Mouse (Mus musculus) embryo, embryonic 10.5 days (tissue): ENCODE measurements around the gene Fam172a.
A peak's percentile ranks its signal among the peaks of the same experiment; 100 is the strongest.

Source experiments
- DNase-seq: peaks from one replicate; pipeline ENCODE4 v3.0.0-alpha.2; 2015; ENCODE audit warnings: low spot score

Fam172a gene

DNA sequence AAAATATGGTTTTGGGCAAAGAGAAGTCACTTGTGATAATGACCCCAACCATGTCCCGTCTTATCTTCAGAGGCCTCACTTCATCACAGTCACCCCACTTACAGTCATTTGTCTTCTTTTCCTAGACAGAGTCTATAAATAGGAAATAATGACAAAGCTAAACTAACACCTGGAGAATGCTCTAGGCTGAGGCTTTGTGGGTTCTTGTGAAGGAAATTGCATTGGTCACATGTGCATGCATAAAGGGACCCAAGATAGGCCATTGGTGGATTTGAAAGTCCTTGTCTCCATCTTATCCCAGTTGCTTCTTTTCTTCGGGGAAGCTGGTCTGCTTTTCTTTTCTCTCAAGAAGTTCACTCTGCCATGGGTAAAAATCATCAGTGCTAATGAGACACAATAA lies 400.5 kb downstream of the Fam172a start:
- no peak for DNase-seq

DNA sequence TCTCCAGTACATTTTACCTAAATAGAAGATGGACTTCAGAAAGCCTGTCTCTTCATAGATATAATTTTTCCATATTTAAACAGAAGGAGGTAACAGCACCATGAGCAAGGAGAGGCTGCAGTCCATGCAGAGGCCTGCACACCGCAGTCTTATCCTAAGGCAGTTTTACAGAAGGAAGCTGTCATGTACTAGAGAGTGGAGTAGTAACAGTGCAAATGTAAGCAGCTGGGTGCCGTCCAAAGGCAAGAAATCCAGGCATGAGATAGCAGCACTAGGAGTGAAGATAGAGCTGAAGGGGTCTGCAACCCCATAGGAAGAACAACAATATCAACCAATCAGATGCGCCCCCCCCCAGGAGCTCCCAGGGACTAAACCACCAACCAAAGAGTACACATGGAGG lies 403.0 kb downstream of the Fam172a start:
- no peak for DNase-seq

- DNase-seq: no peak
These were observed 408.8 kb downstream of the Fam172a start for GRCm38 (mm10) chr13:78110648-78111047.

DNA sequence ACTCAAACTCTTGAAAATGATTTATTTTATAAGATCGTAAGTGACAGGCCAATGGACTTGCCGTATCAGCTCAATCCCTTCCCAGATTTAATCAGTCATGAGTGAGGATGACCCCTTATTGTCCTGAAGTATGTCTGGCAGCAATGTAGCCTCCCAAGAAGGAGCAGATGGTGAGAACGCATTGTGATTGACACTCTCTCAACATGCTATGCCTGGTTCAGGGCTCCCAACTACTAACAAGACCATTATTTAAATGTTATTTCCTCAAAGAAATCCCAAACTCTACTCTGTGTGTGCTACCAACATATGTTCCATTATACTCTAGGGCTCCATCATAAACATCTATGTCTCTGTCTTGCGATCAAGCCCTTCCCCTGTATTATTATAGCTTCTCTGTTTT lies 412.1 kb downstream of the Fam172a start:
- no peak for DNase-seq

- DNase-seq: no peak
These were observed 416.9 kb downstream of the Fam172a start for GRCm38 (mm10) chr13:78118715-78119114.

- no peak for DNase-seq
These were observed 420.2 kb downstream of the Fam172a start for GRCm38 (mm10) chr13:78121991-78122390.

GRCm38 (mm10) chr13:78123911-78124426 lies 422.1 kb downstream of the Fam172a start:
- no peak for DNase-seq

- no peak for DNase-seq
These were observed 455.6 kb downstream of the Fam172a start for GRCm38 (mm10) chr13:78157465-78157864.

- DNase-seq: peak; percentile 81
These were observed 460.3 kb downstream of the Fam172a start for GRCm38 (mm10) chr13:78162149-78162548.

DNA sequence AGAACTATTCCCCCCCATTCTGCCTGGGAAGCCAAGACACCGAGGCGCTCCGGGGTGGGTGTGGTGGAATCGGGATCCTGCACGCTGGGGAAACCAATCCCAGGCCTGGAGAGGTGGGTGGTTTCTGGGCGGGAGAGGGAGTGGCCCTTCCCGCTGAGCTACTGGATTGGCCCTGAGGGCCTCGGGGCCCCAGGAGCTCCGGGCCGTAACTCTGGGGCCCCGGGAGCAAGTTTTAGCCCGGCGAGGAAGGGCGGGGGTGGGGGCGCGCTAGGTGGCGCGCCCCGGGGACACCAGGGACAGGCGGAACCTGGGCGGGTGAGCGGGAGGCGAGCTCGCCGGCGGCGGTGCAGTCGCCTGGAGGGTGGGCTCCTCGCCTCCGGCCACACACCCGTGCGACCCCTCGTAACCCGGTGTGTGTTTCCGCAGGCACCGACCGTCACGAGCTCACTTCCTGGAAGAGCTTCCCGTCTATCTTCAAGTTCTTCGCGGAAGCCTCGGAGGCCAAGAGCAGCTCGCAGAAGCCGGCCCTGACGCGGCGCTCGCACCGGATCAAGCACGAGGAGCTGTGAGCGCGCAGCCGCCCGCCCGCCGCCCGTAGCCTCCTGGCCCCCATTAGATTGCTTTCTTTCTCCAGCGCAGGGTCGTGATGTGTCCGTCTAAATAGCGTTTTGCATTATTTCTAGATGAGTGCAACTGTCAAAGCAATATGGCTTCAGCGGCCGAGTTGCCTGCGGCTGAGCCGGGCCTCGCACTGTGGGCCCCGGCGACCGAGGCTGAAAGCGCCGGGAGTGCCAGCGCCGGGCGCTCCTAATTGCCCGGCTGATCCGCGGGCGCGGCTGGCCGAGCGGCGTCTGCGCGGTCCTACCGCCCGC lies 461.5 kb downstream of the Fam172a start:
- peak; percentile 93 for DNase-seq

DNA sequence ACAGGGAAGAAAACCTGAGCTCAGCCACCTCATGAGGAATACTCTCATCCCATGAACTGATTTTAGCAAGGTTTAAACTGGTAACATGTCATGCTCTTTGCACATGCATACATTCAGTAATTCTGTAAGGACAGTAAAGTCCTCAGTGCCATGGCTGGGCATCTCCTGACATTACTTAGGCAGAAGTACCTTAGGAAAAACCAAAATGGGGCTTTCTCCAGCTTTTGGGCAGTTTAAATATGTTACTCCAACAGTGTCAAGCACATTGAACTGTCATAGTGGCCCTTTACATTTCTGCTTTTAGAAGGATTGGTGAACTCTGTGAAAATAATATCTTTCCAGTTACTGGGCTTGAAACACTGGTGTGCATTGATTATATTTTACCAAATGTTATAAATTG lies 463.1 kb downstream of the Fam172a start:
- DNase-seq: peak; percentile 29

DNA sequence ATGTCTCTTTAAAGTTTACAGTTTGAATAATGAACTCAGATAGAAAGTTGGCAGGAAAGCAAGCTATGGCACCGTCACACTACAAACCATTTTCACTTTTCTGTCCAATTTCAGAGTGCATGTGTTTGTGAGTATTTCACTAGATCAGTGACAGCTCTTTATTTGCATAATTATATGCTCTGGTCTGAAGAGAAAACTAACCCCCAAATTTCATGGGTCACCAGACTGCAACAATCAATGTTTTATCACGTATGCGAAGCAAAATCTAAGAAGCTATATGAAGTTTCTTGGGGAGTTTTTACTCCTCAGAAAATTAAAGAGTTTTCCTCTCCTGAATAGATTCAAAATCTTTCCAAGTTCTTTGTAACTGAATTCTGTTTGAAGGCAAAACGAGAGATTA lies 466.3 kb downstream of the Fam172a start:
- peak; percentile 68 for DNase-seq

GRCm38 (mm10) chr13:78171320-78171719 lies 469.5 kb downstream of the Fam172a start:
- peak; percentile 77 for DNase-seq

- peak; percentile 72 for DNase-seq
These were observed 470.3 kb downstream of the Fam172a start for GRCm38 (mm10) chr13:78171984-78172636.

DNA sequence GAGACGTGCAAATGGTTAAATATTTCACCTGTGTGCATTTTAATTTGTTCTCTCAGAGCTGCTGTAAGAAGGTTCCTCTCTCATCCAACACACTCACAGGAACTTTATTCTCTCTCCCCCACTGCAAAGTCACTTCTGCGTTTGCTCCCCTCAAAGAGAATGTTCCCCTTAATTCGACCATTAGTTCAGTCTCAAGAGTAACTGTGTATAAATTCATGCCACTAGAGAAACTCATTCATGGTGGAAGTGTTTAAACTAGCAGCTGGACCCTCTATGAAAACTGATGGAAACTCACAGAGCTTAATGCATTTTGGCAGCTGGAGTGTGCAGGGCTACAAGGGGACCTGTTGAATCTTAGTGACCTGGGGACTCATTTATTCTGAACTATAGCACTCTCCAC lies 471.0 kb downstream of the Fam172a start:
- DNase-seq: peak; percentile 56

DNA sequence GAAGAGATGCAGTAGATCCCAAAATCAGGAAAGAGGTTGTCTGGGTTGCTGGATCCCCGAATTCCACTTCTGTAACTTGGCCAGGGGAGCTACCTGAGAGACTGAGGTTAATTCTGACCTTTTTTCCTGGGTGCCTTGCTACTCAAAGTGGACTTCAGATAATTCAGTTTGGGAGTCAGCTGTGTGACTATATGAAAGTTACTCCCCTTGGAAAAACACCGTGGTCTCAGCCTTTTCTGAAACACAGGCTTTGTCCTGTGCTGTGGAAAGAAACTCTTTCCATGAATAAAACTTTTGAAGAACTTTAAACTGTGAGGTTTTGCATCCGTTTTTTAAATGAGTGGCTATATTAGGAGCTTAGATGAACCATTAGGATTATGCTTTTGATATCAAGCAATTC lies 472.4 kb downstream of the Fam172a start:
- DNase-seq: no peak

DNA sequence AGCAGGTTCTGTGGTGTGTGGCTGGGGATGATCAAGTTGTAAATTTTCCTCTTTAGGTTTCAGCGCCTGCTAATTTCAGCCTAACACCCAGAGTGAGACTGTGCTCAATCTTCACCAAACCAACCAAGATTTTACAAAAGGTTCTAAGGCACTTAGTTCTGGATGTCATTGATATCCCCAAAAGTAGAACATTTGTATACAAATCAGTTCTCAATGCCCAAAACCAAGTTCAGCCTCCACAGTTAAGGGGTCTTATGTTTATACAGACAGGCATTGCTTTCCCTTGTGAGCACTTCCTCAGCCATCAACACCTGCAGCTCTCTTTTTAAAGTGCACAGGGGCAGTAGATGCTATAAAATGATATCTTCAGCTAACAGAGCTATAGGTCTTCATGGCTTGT lies 473.1 kb downstream of the Fam172a start:
- DNase-seq: peak; percentile 37

DNA sequence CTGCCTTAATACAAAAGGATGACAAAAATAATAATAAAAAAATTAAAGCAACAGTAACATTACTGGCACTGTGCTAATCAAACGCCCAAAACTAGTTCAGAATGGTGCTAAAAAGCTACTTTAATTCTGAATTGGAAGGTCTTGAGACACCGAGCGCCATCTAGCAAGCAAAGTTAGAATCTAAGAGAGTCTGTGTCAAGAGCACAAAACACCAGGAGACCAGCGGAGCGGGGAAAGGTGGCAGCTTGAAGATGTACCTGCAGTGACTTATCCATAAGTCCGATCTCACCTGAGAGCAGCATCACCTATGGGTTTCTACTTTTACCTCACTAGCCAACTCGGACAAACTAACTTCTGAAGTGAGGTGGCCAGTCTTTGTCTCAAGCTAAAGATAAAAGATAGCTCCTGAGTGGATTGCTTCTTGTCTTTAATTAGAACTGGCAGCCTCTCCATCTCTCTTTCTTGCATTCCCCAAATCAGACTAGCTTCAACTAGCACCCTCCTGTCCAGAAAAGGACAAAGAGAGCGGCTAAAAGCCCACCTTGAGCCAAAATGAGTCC lies 474.1 kb downstream of the Fam172a start:
- DNase-seq: peak; percentile 77

- DNase-seq: peak; percentile 58
These were observed 475.6 kb downstream of the Fam172a start for GRCm38 (mm10) chr13:78177381-78177950.

GRCm38 (mm10) chr13:78178021-78178420 lies 476.2 kb downstream of the Fam172a start:
- DNase-seq: no peak

GRCm38 (mm10) chr13:78178771-78179170 lies 476.9 kb downstream of the Fam172a start:
- peak; percentile 23 for DNase-seq

GRCm38 (mm10) chr13:78179312-78180097 lies 477.7 kb downstream of the Fam172a start:
- DNase-seq: peak; percentile 79
